Mouse (Mus musculus) liver, embryonic 14.5 days (tissue): ENCODE measurements at regions not wholly inside any gene's neighbourhood (a gene's known extent, or its start where the extent isn't known, plus 50 kb on each side); places are given as distances from the start of the nearest gene placed in this dataset.

Source experiments
- ATAC-seq: fragments of 200-750 bp; cut with Nextera tagmentation; 2 replicates; pipeline ENCODE4 v1.8.0; 2017; ENCODE audit warnings: moderate number of reproducible peaks, mild to moderate bottlenecking, moderate library complexity; ENCODE audit not compliant: insufficient read depth
- DNase-seq, 3 experiments: peaks; one replicate each; pipeline ENCODE4 v3.0.0-alpha.2; 2012 to 2013; ENCODE audit warnings: low read depth in 3 of 3, low spot score in 3 of 3
- H3K27ac ChIP-seq: fragments of 300-500 bp; sonication (generic); 2 replicates; pipeline ENCODE4 v1.5.1; 2014; ENCODE audit warnings: moderate library complexity, mild to moderate bottlenecking, control low read depth, inconsistent platforms
- H3K27me3 ChIP-seq: fragments of 300-500 bp; sonication (generic); 2 replicates; pipeline ENCODE4 v1.6.1; 2014; ENCODE audit warnings: mild to moderate bottlenecking, low read length, moderate library complexity; ENCODE audit not compliant: control insufficient read depth, insufficient read depth
- H3K36me3 ChIP-seq: fragments of 300-500 bp; sonication (generic); replicated peaks from 2 replicates; pipeline ENCODE4 v1.6.1; 2014; ENCODE audit warnings: low read depth; ENCODE audit not compliant: control insufficient read depth, insufficient read depth
- H3K4me1 ChIP-seq, 2 experiments: fragments of 200-500 bp in 1 of 2; fragments of 300-500 bp in 1 of 2; sonication (generic) in 1 of 2; replicated peaks; 2 replicates each; pipeline ENCODE4 v1.6.1; 2012 to 2014; ENCODE audit warnings: antibody characterized with exemption in 1 of 2, inconsistent platforms in 1 of 2, low read length in 1 of 2; ENCODE audit not compliant: control insufficient read depth in 2 of 2, insufficient read depth in 2 of 2
- H3K4me2 ChIP-seq: fragments of 300-500 bp; sonication (generic); 2 replicates; pipeline ENCODE4 v1.6.1; 2014; ENCODE audit warnings: low read depth, mild to moderate bottlenecking, control low read depth, moderate library complexity
- H3K4me3 ChIP-seq, 2 experiments: fragments of 200-500 bp in 1 of 2; fragments of 300-500 bp in 1 of 2; sonication (generic) in 1 of 2; 2 replicates each; pipeline ENCODE4 v1.5.1; 2012 to 2014; ENCODE audit warnings: low read depth in 2 of 2, low read length in 2 of 2, mild to moderate bottlenecking in 2 of 2, control low read depth in 1 of 2, inconsistent platforms in 1 of 2, moderate library complexity in 1 of 2; ENCODE audit not compliant: insufficient read depth in 1 of 2
- H3K9ac ChIP-seq: fragments of 300-500 bp; sonication (generic); replicated peaks from 2 replicates; pipeline ENCODE4 v1.6.1; 2014; ENCODE audit warnings: mild to moderate bottlenecking, control low read depth, moderate library complexity
- H3K9me3 ChIP-seq: fragments of 300-500 bp; sonication (generic); 2 replicates; pipeline ENCODE4 v1.6.1; 2016; ENCODE audit warnings: low read length, mixed read lengths; ENCODE audit not compliant: control insufficient read depth
- CTCF ChIP-seq: IDR thresholded peaks from 2 replicates; pipeline ENCODE4 v1.5.1; 2016; ENCODE audit warnings: antibody characterized with exemption, low read depth, control low read depth
- EP300 ChIP-seq: IDR thresholded peaks from 2 replicates; pipeline ENCODE4 v1.6.1; 2016; ENCODE audit warnings: antibody characterized with exemption, low read depth
- WGBS: fragments of 180-500 bp; shearing (Covaris S2); extraction: QIAGEN DNeasy Blood & Tissue Kit; methylation state at CpG from one replicate; pipeline ENCODE4 v1.1.7; 2014; ENCODE audit not compliant: insufficient replicate concordance; 5-methylcytosine and 5-hydroxymethylcytosine counted together

DNA sequence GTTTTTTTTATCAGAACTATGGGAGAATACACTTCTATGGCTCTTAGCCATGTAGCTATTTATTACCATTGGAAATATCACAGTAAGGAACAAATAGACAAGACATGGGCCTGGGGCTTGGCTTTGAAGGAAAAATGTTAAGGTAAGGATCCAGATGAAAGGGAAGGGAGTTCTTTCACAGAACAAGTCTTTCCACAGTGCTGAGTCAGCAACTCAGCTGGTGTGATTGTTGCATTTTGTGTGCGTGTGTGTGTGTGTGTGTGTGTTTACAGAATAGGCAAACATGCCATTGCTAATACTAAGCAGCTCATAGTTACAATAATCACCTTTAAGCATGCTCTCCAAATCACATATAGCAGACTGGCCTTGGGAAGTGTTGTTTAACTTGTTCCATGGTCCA, 1056.6 kb upstream of the Lrrc6 start:
- 53% methylated on average over 1 of the region's 1 CpGs for WGBS
- Histone ChIP-seq H3K4me1 (no peaks in the 10 kb centered on the region), H3K27me3 (no peaks in the 10 kb centered on the region), H3K9ac (no peak overlapping the region), H3K4me3 (no peak overlapping the region), H3K9me3 (no peaks in the 10 kb centered on the region), H3K4me2 (no peak overlapping the region), H3K27ac (no peak overlapping the region), H3K36me3 (no peaks in the 10 kb centered on the region)
- no peak for DNase-seq
- no peak for TF ChIP-seq CTCF
- TF ChIP-seq EP300, result no peak
- ATAC-seq, result no peak

DNA sequence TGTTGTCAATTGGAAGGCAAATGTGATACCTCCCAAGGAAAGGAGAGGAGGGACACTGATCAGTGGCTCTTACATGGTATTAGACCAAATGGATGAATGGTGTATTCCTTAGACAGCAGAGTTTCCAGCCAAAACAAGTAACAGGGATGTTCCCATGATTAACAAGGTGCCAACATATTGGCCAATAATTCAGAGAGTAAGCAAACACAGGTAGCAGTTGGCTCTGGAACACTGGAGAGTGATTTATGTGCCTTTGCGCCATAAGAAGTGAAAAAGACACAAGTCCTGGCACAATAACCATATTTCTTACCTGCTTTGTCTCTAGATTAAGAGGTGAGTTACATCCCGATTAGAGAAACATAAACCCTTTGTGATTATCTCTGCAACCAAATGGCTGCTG, 1051.2 kb upstream of the Lrrc6 start:
- no peak for ATAC-seq
- no peaks in the 10 kb centered on the region for H3K27me3 ChIP-seq
- WGBS, result 31% methylated on average over 2 of the region's 2 CpGs
- no peak overlapping the region for H3K4me2 ChIP-seq
- no peaks in the 10 kb centered on the region for H3K9me3 ChIP-seq
- H3K36me3 ChIP-seq, result no peaks in the 10 kb centered on the region
- H3K9ac ChIP-seq, result no peak overlapping the region
- H3K4me1 ChIP-seq, result no peaks in the 10 kb centered on the region
- H3K27ac ChIP-seq, result no peak overlapping the region
- no peak overlapping the region for H3K4me3 ChIP-seq
- DNase-seq, result no peak
- TF ChIP-seq CTCF (no peak), EP300 (no peak)

DNA sequence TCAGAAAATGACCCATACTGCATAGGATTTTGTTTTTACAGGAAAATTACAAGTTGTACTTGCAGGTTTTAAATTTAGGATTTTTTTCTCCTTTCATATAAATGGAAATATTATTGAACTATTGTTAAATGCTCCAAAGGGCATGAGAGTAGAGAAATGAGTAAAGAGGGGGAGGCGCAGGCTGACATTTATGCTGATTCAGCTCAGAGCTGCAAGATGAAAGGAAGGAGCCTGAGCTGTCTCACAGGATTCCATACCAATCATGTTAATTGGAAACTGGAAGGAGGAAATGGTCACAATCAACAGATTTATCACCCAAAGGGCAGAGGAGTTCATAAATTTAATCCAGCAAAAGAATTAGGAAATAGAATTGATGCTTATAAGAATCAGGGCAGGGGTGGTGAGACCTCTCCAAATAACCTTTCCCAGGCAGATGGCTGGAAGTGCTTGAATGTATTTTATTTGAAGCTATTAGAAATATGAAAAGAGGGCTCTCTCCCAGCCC, 1046.2 kb upstream of the Lrrc6 start:
- H3K9me3 ChIP-seq, result no peaks in the 10 kb centered on the region
- 63% methylated on average over 1 of the region's 1 CpGs for WGBS
- DNase-seq (no peak), ATAC-seq (no peak)
- TF ChIP-seq EP300 (no peak), CTCF (no peak)
- H3K4me2 ChIP-seq, result no peak overlapping the region
- no peaks in the 10 kb centered on the region for H3K4me1 ChIP-seq
- no peaks in the 10 kb centered on the region for H3K27me3 ChIP-seq
- no peaks in the 10 kb centered on the region for H3K36me3 ChIP-seq
- H3K9ac ChIP-seq, result no peak overlapping the region
- H3K4me3 ChIP-seq, result no peak overlapping the region
- H3K27ac ChIP-seq, result no peak overlapping the region

DNA sequence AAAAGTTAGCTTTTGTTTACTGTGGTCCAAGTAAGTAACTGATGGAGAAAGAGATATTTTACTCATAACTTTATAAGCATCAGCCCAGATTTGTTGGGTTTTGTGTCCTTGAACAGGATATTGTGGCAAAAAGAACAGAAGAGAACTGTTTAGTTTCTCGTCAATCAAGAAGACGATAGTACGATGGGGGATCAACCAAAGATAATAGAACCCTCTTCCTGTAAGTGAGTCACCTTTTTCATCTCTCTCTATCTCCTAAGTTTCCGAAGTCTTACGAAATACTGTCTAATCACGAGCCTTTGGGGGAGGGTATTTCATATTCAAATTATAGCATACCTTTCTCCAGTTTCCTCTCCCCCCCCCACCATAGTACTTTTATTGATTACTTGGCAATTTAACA, 1045.0 kb upstream of the Lrrc6 start:
- no peaks in the 10 kb centered on the region for H3K9me3 ChIP-seq
- H3K36me3 ChIP-seq, result no peaks in the 10 kb centered on the region
- H3K4me1 ChIP-seq, result no peaks in the 10 kb centered on the region
- no peak overlapping the region for H3K4me2 ChIP-seq
- ATAC-seq (no peak), DNase-seq (no peak)
- H3K9ac ChIP-seq, result no peak overlapping the region
- TF ChIP-seq CTCF (no peak), EP300 (no peak)
- H3K27me3 ChIP-seq, result no peaks in the 10 kb centered on the region
- WGBS, result 30% methylated on average over 6 of the region's 6 CpGs
- H3K27ac ChIP-seq, result no peak overlapping the region
- no peak overlapping the region for H3K4me3 ChIP-seq

DNA sequence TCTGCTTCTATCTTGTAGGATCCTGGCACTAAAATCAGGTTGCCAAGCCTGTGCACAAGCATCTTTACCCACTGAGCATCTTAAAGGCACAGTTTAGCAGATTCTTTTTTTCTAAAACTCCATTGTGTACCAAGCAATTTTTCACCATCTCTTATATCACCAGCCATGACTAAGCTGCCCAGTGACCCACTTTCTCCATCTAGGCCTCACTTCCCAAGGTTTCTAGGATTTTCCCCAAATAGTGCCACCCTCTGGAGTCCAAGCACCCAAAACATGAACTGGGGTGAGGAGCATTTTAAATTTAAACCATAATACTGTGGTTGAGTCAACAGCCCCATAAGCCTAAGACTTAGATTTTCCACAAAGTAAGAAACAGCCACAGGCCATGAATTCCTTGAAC, 1013.0 kb upstream of the Lrrc6 start:
- H3K4me3 ChIP-seq, result no peak overlapping the region
- DNase-seq (no peak), ATAC-seq (no peak)
- H3K27ac ChIP-seq, result no peak overlapping the region
- H3K36me3 ChIP-seq, result no peaks in the 10 kb centered on the region
- H3K4me2 ChIP-seq, result no peak overlapping the region
- H3K9ac ChIP-seq, result no peak overlapping the region
- H3K27me3 ChIP-seq, result no peaks in the 10 kb centered on the region
- no peak for TF ChIP-seq CTCF
- no peak for TF ChIP-seq EP300
- no peaks in the 10 kb centered on the region for H3K4me1 ChIP-seq
- no peaks in the 10 kb centered on the region for H3K9me3 ChIP-seq

DNA sequence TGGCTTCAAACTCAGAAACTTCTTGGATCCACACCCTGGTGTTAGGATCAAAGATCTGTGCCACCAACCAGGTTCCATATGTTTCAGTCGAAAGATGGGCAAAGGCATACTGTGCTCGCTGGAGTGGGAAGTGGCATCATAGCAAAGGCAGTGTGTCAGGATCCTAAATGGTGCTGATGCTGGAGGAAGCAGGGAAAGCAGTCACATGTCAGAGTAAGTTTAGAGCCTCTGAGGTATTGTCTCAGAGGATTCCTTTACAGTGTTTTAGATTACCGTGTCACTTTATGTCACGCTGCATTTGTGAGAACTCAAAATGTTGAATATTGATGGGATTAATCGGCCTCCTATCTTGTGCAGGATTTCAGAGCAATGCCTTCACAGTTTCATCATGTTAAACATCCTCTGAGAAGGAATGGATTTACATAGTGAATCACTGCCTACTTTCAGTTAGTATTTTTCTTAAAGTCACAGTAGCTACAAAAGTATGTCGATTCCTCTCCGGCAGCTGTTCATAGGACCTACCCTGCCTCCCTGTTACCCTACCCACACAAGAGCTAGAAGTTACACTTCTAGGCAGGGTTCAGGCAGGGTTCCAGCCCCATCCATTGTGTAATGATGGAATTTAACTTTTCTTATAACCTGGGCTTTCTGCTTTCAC, 994.4 kb upstream of the Lrrc6 start:
- Histone ChIP-seq H3K27ac (no peak overlapping the region), H3K36me3 (no peaks in the 10 kb centered on the region), H3K4me2 (no peak overlapping the region), H3K9ac (no peak overlapping the region), H3K9me3 (no peaks in the 10 kb centered on the region), H3K4me1 (no peaks in the 10 kb centered on the region), H3K4me3 (no peak overlapping the region), H3K27me3 (no peaks in the 10 kb centered on the region)
- ATAC-seq (no peak), DNase-seq (no peak)
- TF ChIP-seq CTCF (no peak), EP300 (no peak)
- WGBS, result 75% methylated on average over 7 of the region's 7 CpGs
